8 mouse cellular contexts compared by ENCODE assay signal in genomic region chr10:128695992-128696807, GRCm38 (mm10). TPM values are rescaled to one million over a fixed set of nuclear protein-coding genes. Genes with fewer than 3 reads are reported as not detected.
DNase-seq lines count a peak whose midpoint lies in the region; ATAC-seq and TF ChIP-seq lines count a peak whose summit lies in the region.

Gene Rab5b, minus strand, starts transcription at chr10:128696264.

- TF ChIP-seq POLR2A in bone marrow macrophage, adult 2 months (IDR thresholded peaks at IDR 0.05; ENCODE audit: borderline replicate concordance, low read depth, low read length) = no peak
- peak; percentile 89 for TF ChIP-seq POLR2A in embryonic fibroblast, embryonic 13.5 days (IDR thresholded peaks at IDR 0.05; ENCODE audit: low read depth, low read length)

- ATAC-seq in kidney, embryonic 14.5 days (ENCODE audit: low FRiP score, low TSS enrichment) = peak; percentile 99
- peak; percentile 98 for ATAC-seq in limb, embryonic 15.5 days (ENCODE audit: insufficient number of reproducible peaks, low FRiP score, low TSS enrichment, low read depth)

- 1% methylated on average over 39 of the region's 40 CpGs for WGBS in kidney, embryonic 14.5 days
- 2% methylated on average over 40 of the region's 40 CpGs for WGBS in limb, embryonic 15.5 days

- H3K4me2 ChIP-seq in kidney, embryonic 14.5 days (replicated peaks; ENCODE audit: low read depth, low read length) = peak within 1 kb of the TSS; percentile 76
- peak within 1 kb of the TSS; percentile 61 for H3K4me2 ChIP-seq in limb, embryonic 15.5 days

- H3K27me3 ChIP-seq in kidney, embryonic 14.5 days (ENCODE audit: control insufficient read depth, insufficient read depth, low read length) = no peaks in the 10 kb centered on the region
- no peaks in the 10 kb centered on the region for H3K27me3 ChIP-seq in limb, embryonic 15.5 days

- peak within 1 kb of the TSS; percentile 93 for H3K9ac ChIP-seq in kidney, embryonic 14.5 days (ENCODE audit: low read depth, low read length)
- peak within 1 kb of the TSS; percentile 96 for H3K9ac ChIP-seq in limb, embryonic 15.5 days

- no peak for TF ChIP-seq CTCF in bone marrow macrophage, adult 2 months (IDR thresholded peaks at IDR 0.05; ENCODE audit: low read depth, low read length)
- TF ChIP-seq CTCF in embryonic fibroblast, embryonic 13.5 days (IDR thresholded peaks at IDR 0.05; ENCODE audit: borderline replicate concordance, insufficient read depth, low read length) = no peak

- peak within 1 kb of the TSS; percentile 72 for H3K4me3 ChIP-seq in bone marrow macrophage, adult 2 months (ENCODE audit: insufficient read depth, low read length)
- peak within 1 kb of the TSS; percentile 93 for H3K4me3 ChIP-seq in embryonic fibroblast, embryonic 13.5 days (ENCODE audit: insufficient read depth, low read length)
- peak within 1 kb of the TSS; percentile 92 for H3K4me3 ChIP-seq in kidney, embryonic 14.5 days (ENCODE audit: low read length)
- H3K4me3 ChIP-seq in limb, embryonic 15.5 days = peak within 1 kb of the TSS; percentile 89

- DNase-seq in A20 (ENCODE audit: low read depth, low spot score) = peak; percentile 100
- peak; percentile 100 for DNase-seq in heart, adult 9 months (ENCODE audit: low spot score in 2 of 2)
- DNase-seq in monocyte, adult 2 months (ENCODE audit: low read depth in 1 of 2, low spot score in 2 of 2) = peak; percentile 95 to 98
- DNase-seq in spleen, postnatal 36 days (ENCODE audit: low spot score in 2 of 2) = peak; percentile 99 to 100

- H3K27ac ChIP-seq in bone marrow macrophage, adult 2 months (ENCODE audit: insufficient read depth, low read depth, low read length) = peak within 1 kb of the TSS; percentile 75
- peak within 1 kb of the TSS; percentile 67 for H3K27ac ChIP-seq in embryonic fibroblast, embryonic 13.5 days (ENCODE audit: insufficient read depth, low read length)
- peak within 1 kb of the TSS; percentile 99 for H3K27ac ChIP-seq in kidney, embryonic 14.5 days (ENCODE audit: low read depth, low read length)
- H3K27ac ChIP-seq in limb, embryonic 15.5 days = peak within 1 kb of the TSS; percentile 98

- H3K4me1 ChIP-seq in bone marrow macrophage, adult 2 months (ENCODE audit: control insufficient read depth, insufficient read depth, low read length) = peaks cover 18% of the 10 kb centered on the region
- 0 out of 2 replicates have a peak, but pooled peaks cover 2% of the 10 kb centered on the region for H3K4me1 ChIP-seq in embryonic fibroblast, embryonic 13.5 days (ENCODE audit: control insufficient read depth, insufficient read depth, low read length)
- 0 out of 2 replicates have a peak, but pooled peaks cover 7% of the 10 kb centered on the region for H3K4me1 ChIP-seq in kidney, embryonic 14.5 days (ENCODE audit: control insufficient read depth, insufficient read depth, low read length)
- peaks cover 4% of the 10 kb centered on the region; the same call in 1 of the 2 replicates for H3K4me1 ChIP-seq in limb, embryonic 15.5 days

- H3K36me3 ChIP-seq in kidney, embryonic 14.5 days (ENCODE audit: control insufficient read depth, insufficient read depth, low read length) = peaks cover 34% of the 10 kb centered on the region
- H3K36me3 ChIP-seq in limb, embryonic 15.5 days = peaks cover 34% of the 10 kb centered on the region

- H3K9me3 ChIP-seq in kidney, embryonic 14.5 days (ENCODE audit: control insufficient read depth, low read length) = no peaks in the 10 kb centered on the region
- no peaks in the 10 kb centered on the region for H3K9me3 ChIP-seq in limb, embryonic 15.5 days

RNA-seq across cellular contexts. Expression of gene Rab5b, which starts in this region (rescaled TPM):
- 123 and 131 TPM in 2 replicates for polyA plus RNA-seq in bone marrow macrophage, adult 2 months (2012; ENCODE audit: insufficient read depth, insufficient read length, missing spikeins)
- polyA plus RNA-seq in embryonic fibroblast, embryonic 13.5 days (2011; ENCODE audit: insufficient read length, low read depth, missing spikeins) = 88.8 and 96.7 TPM in 2 replicates
- 34.9 and 54.6 TPM in 2 replicates for polyA plus RNA-seq in kidney, embryonic 14.5 days (2014; fragmentation: Nextera tagmentation; extraction: Ambion mirVana)
- 90.6 and 97.4 TPM in 2 replicates for polyA plus RNA-seq in limb, embryonic 15.5 days (2015; fragmentation: Nextera tagmentation; extraction: Ambion mirVana)

Comparison
In these comparisons a context has a peak if more than half of its experiments do, and no peak if none do; other contexts are left out.
1. Peak in every context shown above with its lines: DNase-seq, ATAC-seq, H3K4me3 ChIP-seq and H3K27ac ChIP-seq.